Mouse (Mus musculus): ENCODE data around the gene Armc9. TPM values are rescaled to one million over a fixed set of nuclear protein-coding genes. Genes with fewer than 3 reads are reported as not detected.

Armc9 gene
- polyA plus RNA-seq, 1 experiment from 2014 or later = 37.0 TPM

DNA sequence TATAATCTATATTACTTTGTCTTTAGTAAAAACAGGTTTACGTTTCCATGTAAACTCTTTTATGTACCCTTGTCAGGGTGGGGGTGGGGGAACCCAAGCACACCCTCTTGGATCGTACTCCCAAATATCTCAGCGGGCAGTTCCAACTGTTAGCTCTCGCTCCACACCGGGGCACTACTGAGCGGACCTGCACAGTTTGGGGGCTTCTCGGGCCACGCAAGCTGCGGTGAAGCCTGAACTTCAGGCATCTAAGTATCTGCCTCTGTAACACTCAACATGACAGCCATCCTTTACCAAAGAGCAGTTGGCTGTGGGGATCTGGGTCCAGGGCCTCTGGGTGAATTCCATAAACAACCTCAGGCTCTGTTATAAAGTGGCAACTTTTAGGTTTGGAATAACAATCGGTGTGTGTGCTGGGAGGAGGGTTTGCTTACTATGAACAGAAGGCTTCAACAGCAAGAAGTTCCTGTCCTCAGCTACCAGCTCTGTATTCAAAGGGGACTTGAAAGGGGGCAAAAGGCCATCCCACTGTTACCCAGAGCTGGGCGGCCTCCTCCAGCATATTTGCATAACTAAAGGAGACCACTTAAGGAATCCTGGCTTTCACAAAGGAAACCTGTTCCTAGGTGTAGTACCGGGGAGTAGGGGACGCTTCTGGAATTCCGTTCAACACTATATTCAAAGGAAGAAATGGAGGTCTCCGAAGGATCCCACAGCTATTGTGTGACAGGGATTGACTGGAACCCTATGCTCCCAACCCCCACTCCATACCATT, 156.1 kb downstream of the Armc9 start:
- 0 out of 2 replicates have a peak, but pooled peaks have one; percentile 23 for ATAC-seq (ENCODE audit: low FRiP score, low read depth)
- Histone ChIP-seq H3K36me3 (no peaks in the 10 kb centered on the region), H3K9me3 (no peaks in the 10 kb centered on the region), H3K4me3 (no peak overlapping the region), H3K27me3 (replicated peaks) (0 out of 2 replicates have a peak, but pooled peaks cover 5% of the 10 kb centered on the region), H3K9ac (no peak overlapping the region), H3K27ac (no peak overlapping the region), H3K4me1 (peaks cover 11% of the 10 kb centered on the region; the same call in 1 of the 2 replicates), H3K4me2 (replicated peaks) (no peak overlapping the region)
- 16% methylated on average over 15 of the region's 15 CpGs for WGBS

DNA sequence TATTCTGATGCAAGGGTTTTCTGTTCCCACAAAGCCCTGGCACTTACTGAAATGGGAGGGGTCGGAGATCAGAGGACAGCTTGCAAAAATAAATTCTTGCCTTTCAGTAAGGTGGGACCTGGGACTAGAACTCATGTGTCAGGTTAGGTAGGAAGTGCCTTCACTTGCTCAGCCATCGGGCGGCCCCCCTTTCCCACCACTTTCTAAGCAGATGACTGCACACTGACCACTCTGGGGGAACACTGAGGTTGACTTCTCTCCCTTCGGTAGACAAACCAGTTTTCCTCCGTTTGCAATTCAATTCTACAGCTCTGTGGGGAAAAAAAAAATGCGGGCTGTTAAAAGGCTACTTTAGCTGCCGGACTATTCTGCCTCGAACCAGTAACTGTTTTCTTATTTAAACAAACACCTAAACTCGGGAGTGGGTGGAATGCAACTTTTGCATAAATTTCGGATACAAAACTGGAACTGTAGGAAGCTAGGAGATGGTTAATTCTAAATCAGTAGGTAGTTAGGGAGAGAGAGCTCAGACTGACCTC, 157.0 kb downstream of the Armc9 start:
- no peak overlapping the region for H3K4me2 ChIP-seq (replicated peaks)
- ATAC-seq (ENCODE audit: low FRiP score, low read depth) = no peak
- H3K27ac ChIP-seq = no peak overlapping the region
- H3K4me3 ChIP-seq = no peak overlapping the region
- peaks cover 11% of the 10 kb centered on the region; the same call in 1 of the 2 replicates for H3K4me1 ChIP-seq
- H3K9ac ChIP-seq = no peak overlapping the region
- no peaks in the 10 kb centered on the region for H3K9me3 ChIP-seq
- no peaks in the 10 kb centered on the region for H3K36me3 ChIP-seq
- WGBS = 17% methylated on average over 10 of the region's 10 CpGs
- H3K27me3 ChIP-seq (replicated peaks) = 0 out of 2 replicates have a peak, but pooled peaks cover 2% of the 10 kb centered on the region

DNA sequence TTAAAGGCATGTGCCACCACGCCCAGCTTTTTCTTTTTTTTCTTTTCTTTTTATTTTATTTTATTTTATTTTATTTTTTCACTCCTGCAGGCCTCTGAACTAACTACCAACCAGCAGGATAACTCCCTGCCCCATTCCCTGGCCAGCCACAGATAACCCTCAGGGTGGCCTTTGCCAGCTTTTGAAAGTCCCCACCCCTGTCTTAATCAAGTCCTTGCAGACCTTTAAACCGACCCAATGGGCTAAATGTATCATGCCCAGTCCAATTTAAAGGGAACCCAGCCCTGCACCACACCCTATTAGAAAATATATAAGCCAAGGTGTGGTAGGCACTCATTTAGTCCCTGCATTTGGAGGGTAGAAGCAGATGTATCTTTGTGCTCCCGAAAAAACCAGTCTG, 157.7 kb downstream of the Armc9 start:
- WGBS = 79% methylated on average over 3 of the region's 3 CpGs
- Histone ChIP-seq H3K9ac (no peak overlapping the region), H3K27me3 (replicated peaks) (no peaks in the 10 kb centered on the region), H3K9me3 (no peaks in the 10 kb centered on the region), H3K4me1 (peaks cover 11% of the 10 kb centered on the region; the same call in 1 of the 2 replicates), H3K36me3 (no peaks in the 10 kb centered on the region), H3K27ac (no peak overlapping the region), H3K4me3 (no peak overlapping the region), H3K4me2 (replicated peaks) (no peak overlapping the region)
- no peak for ATAC-seq (ENCODE audit: low FRiP score, low read depth)

DNA sequence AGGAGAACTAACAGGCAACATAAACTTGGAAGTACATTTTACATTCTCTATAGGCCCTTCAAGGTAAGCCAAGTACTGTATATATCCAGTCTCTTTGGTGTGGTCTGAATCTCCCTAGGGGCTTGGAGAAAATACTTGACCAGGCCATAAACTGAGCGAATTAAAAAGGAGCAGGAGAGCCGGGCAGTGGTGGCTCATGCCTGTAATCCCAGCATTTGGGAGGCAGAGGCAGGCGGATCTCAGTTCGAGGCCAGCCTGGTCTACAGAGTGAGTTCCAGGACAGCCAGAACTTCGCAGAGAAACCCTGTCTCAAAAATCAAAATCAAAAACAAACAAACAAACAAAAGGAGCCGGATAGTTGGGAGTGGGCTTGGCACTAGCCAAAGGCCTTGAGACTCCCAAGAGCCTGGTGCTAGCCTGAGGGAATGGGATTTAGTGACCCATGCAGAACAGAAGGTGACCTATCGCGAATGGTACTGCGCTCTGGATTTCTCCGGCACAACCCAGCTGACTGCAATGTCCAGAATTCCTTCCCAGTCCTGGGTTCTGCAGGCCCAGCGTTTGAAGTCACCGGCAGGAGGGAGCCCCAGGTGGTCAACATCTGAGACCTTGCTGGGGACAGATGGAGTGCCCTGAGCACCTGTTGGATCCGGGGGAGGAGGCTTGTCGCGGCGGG, 158.7 kb downstream of the Armc9 start:
- no peaks in the 10 kb centered on the region for H3K27me3 ChIP-seq (replicated peaks)
- H3K27ac ChIP-seq = no peak overlapping the region
- H3K9me3 ChIP-seq = no peaks in the 10 kb centered on the region
- H3K9ac ChIP-seq = no peak overlapping the region
- no peaks in the 10 kb centered on the region for H3K36me3 ChIP-seq
- 51% methylated on average over 16 of the region's 16 CpGs for WGBS
- H3K4me2 ChIP-seq (replicated peaks) = no peak overlapping the region
- no peak for ATAC-seq (ENCODE audit: low FRiP score, low read depth)
- no peak overlapping the region for H3K4me3 ChIP-seq
- peaks cover 11% of the 10 kb centered on the region; the same call in 1 of the 2 replicates for H3K4me1 ChIP-seq

DNA sequence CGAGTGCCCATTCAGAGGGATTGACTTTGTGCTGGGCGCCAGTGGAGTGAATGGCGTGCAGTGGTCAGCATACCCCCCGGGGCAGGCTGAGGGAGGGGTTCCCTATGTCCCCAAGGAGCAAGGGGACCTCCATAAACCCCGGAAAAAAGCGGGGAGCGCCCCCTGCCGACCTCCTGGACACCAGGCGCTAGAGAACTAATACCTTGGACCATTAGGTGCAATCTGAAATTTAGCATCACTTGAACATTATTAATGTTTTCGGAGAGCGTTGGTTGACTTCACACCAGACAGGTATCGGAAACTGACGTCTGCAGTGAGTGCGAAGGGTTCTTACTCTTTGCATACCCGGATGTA, 159.2 kb downstream of the Armc9 start:
- 39% methylated on average over 15 of the region's 15 CpGs for WGBS
- H3K9ac ChIP-seq = no peak overlapping the region
- no peaks in the 10 kb centered on the region for H3K27me3 ChIP-seq (replicated peaks)
- H3K27ac ChIP-seq = no peak overlapping the region
- H3K9me3 ChIP-seq = no peaks in the 10 kb centered on the region
- no peak overlapping the region for H3K4me2 ChIP-seq (replicated peaks)
- H3K4me3 ChIP-seq = no peak overlapping the region
- ATAC-seq (ENCODE audit: low FRiP score, low read depth) = no peak
- no peaks in the 10 kb centered on the region for H3K36me3 ChIP-seq
- H3K4me1 ChIP-seq = peaks cover 11% of the 10 kb centered on the region; the same call in 1 of the 2 replicates

DNA sequence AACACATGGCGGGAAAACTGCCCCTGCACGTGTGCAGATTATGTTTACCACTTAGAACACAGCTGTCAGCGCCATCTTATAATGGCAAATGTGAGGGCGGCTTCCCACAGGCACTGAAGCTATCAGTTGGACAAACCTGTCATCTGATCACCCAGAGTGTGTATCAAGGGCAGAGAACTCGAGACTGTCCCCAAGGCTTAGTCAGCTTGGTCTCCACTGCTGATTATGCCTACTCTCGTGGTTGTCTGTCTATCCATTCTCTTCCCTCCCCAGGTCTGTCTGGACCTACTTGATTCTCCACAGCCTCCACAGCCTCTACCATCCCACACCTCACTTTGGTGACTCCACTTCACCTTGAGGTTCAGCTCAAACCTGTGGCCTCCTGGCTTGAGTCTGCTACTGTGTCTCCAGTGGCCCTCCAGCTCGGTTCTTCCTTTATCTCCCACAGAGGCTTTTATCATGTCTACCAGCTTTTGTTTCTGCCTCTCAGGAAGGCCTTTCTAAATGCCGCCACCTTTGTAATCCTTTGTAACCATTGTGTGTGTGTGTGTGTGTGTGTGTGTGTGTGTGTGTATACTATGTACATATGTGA, 166.3 kb downstream of the Armc9 start:
- no peak for ATAC-seq (ENCODE audit: low FRiP score, low read depth)
- 86% methylated on average over 7 of the region's 8 CpGs for WGBS

More for the DNA sequence above, 166.3 kb downstream of the Armc9 start:
- Histone ChIP-seq H3K9ac (no peak overlapping the region), H3K9me3 (no peaks in the 10 kb centered on the region), H3K4me2 (replicated peaks) (no peak overlapping the region), H3K4me1 (no peaks in the 10 kb centered on the region), H3K4me3 (no peak overlapping the region), H3K36me3 (no peaks in the 10 kb centered on the region), H3K27me3 (replicated peaks) (no peaks in the 10 kb centered on the region), H3K27ac (no peak overlapping the region)

Other genes starting within 250 kb of the Armc9 start
- 1.0 and 1.6 TPM in 2 replicates for gene 4933407L21Rik, start 226.3 kb upstream of the Armc9 start, polyA plus RNA-seq (2016; fragmentation: Nextera tagmentation; extraction: Ambion mirVana)
- gene Gpr55, start 193.8 kb upstream of the Armc9 start, polyA plus RNA-seq (2016; fragmentation: Nextera tagmentation; extraction: Ambion mirVana) = 0.08 TPM in 1 of 2 replicates, not detected in the other
- not detected in 2 replicates for gene Spata3, start 138.0 kb upstream of the Armc9 start, polyA plus RNA-seq (2016; fragmentation: Nextera tagmentation; extraction: Ambion mirVana)
- 1.1 and 1.6 TPM in 2 replicates for gene 2810459M11Rik, start 108.9 kb upstream of the Armc9 start, polyA plus RNA-seq (2016; fragmentation: Nextera tagmentation; extraction: Ambion mirVana)
- gene Psmd1, start 90.4 kb upstream of the Armc9 start, polyA plus RNA-seq (2016; fragmentation: Nextera tagmentation; extraction: Ambion mirVana) = 194 and 210 TPM in 2 replicates
- gene Htr2b, start 42.8 kb upstream of the Armc9 start, polyA plus RNA-seq (2016; fragmentation: Nextera tagmentation; extraction: Ambion mirVana) = 0.27 and 0.42 TPM in 2 replicates
- gene Gm21972, start 21.1 kb upstream of the Armc9 start, polyA plus RNA-seq (2016; fragmentation: Nextera tagmentation; extraction: Ambion mirVana) = not detected in 2 replicates
- gene B3gnt7, start 148.1 kb downstream of the Armc9 start, polyA plus RNA-seq (2016; fragmentation: Nextera tagmentation; extraction: Ambion mirVana) = 2.4 and 3.1 TPM in 2 replicates
- gene Ncl, start 204.6 kb downstream of the Armc9 start, polyA plus RNA-seq (2016; fragmentation: Nextera tagmentation; extraction: Ambion mirVana) = 306 and 360 TPM in 2 replicates